ENCODE assay signal across 8 mouse cellular contexts in genomic region chr7:127707045-127707956, GRCm38 (mm10). TPM values are rescaled to one million over a fixed set of nuclear protein-coding genes. Genes with fewer than 3 reads are reported as not detected.
A peak's percentile ranks its signal among the peaks of the same experiment; 100 is the strongest.
DNase-seq lines count a peak whose midpoint lies in the region; ATAC-seq and TF ChIP-seq lines count a peak whose summit lies in the region.

No protein-coding gene starts in this region.

- no peak for DNase-seq in heart, postnatal 36 days
- DNase-seq in MN1 (ENCODE audit: low spot score), result peak; percentile 58
- DNase-seq in embryonic facial prominence, embryonic 14.5 days (ENCODE audit: low spot score), result peak; percentile 85
- peak; percentile 42 for DNase-seq in kidney, postnatal 10 days
- DNase-seq in gastrocnemius, postnatal 10 days, result no peak

- intact Hi-C loops in heart, postnatal 36 days (cut with DNase I), result loop anchor here (2.0 kb wide), 1 partner anchor 14 kb away; no protein-coding TSS in a partner anchor

- no peaks in the 10 kb centered on the region for H3K27me3 ChIP-seq in heart, embryonic 14.5 days (ENCODE audit: control insufficient read depth, insufficient read depth, low read length)
- H3K27me3 ChIP-seq in embryonic facial prominence, embryonic 14.5 days (replicated peaks; ENCODE audit: control insufficient read depth, insufficient read depth, low read length), result no peaks in the 10 kb centered on the region
- no peaks in the 10 kb centered on the region for H3K27me3 ChIP-seq in myocyte (ENCODE audit: control insufficient read depth, insufficient read depth, insufficient read length)

- H3K4me2 ChIP-seq in heart, embryonic 14.5 days (ENCODE audit: low read length), result peak overlapping the region; percentile 80
- peak overlapping the region; percentile 86 for H3K4me2 ChIP-seq in embryonic facial prominence, embryonic 14.5 days (ENCODE audit: low read depth, low read length)
- H3K4me2 ChIP-seq in myocyte (ENCODE audit: low read depth), result peak overlapping the region; percentile 87

- 30% methylated on average over 22 of the region's 22 CpGs for WGBS in heart, embryonic 14.5 days
- WGBS in embryonic facial prominence, embryonic 14.5 days, result 14% methylated on average over 22 of the region's 22 CpGs

- H3K4me3 ChIP-seq in heart, embryonic 14.5 days (ENCODE audit: control insufficient read depth in 1 of 2, insufficient read depth in 1 of 2, low read depth in 1 of 2, low read length in 2 of 2), result peak overlapping the region; percentile 55 to 74
- peak overlapping the region; percentile 86 for H3K4me3 ChIP-seq in embryonic facial prominence, embryonic 14.5 days (ENCODE audit: low read depth, low read length)
- H3K4me3 ChIP-seq in myocyte, result peak overlapping the region; percentile 35

- peaks cover 17% of the 10 kb centered on the region for H3K79me2 ChIP-seq in myocyte (ENCODE audit: control insufficient read depth, insufficient read depth)

- peak overlapping the region; percentile 74 to 96 for H3K27ac ChIP-seq in heart, embryonic 14.5 days (replicated peaks in 1 of 2; ENCODE audit: control insufficient read depth in 1 of 2, insufficient read depth in 1 of 2, low read depth in 2 of 2, low read length in 2 of 2)
- peak overlapping the region; percentile 99 for H3K27ac ChIP-seq in embryonic facial prominence, embryonic 14.5 days (replicated peaks; ENCODE audit: low read depth, low read length)

- H3K36me3 ChIP-seq in heart, embryonic 14.5 days (ENCODE audit: control insufficient read depth, insufficient read depth, low read length), result peaks cover 42% of the 10 kb centered on the region
- peaks cover 46% of the 10 kb centered on the region for H3K36me3 ChIP-seq in embryonic facial prominence, embryonic 14.5 days (ENCODE audit: control insufficient read depth, insufficient read depth, low read length)
- H3K36me3 ChIP-seq in myocyte (ENCODE audit: control insufficient read depth, insufficient read depth), result peaks cover 7% of the 10 kb centered on the region

- H3ac ChIP-seq in myocyte (ENCODE audit: control insufficient read depth, insufficient read length), result peak overlapping the region; percentile 52

- no peak for TF ChIP-seq POLR2A in myocyte (IDR thresholded peaks at IDR 0.05; ENCODE audit: insufficient read length, low read depth)

- H3K9me3 ChIP-seq in heart, embryonic 14.5 days (ENCODE audit: control insufficient read depth, low read length), result no peaks in the 10 kb centered on the region
- H3K9me3 ChIP-seq in embryonic facial prominence, embryonic 14.5 days (ENCODE audit: control insufficient read depth, low read length), result no peaks in the 10 kb centered on the region

- H3K4me1 ChIP-seq in heart, embryonic 14.5 days (ENCODE audit: control insufficient read depth in 2 of 2, insufficient read depth in 2 of 2, low read length in 2 of 2), result peaks cover 14 to 19% of the 10 kb centered on the region in 2 experiments; a peak in 3 of 4 replicates
- H3K4me1 ChIP-seq in embryonic facial prominence, embryonic 14.5 days (ENCODE audit: control insufficient read depth, insufficient read depth, low read length), result peaks cover 30% of the 10 kb centered on the region

- peak overlapping the region; percentile 91 for H3K9ac ChIP-seq in heart, embryonic 14.5 days (ENCODE audit: low read length)
- H3K9ac ChIP-seq in embryonic facial prominence, embryonic 14.5 days (ENCODE audit: low read depth, low read length), result peak overlapping the region; percentile 95

- no peak for ATAC-seq in heart, embryonic 14.5 days (ENCODE audit: insufficient number of reproducible peaks, insufficient read depth, low FRiP score, low read depth)
- ATAC-seq in embryonic facial prominence, embryonic 14.5 days (ENCODE audit: low read depth), result no peak
- no peak; the same call in 1 of the 2 replicates for ATAC-seq in erythroid progenitor cell, adult 5-6 weeks (replicated peaks; ENCODE audit: low FRiP score, poor library complexity, severe bottlenecking)

TF ChIP-seq in myocyte, 11 proteins besides CTCF, POLR2A, EP300 and RAD21:
- TF ChIP-seq POLR2AphosphoS2 (IDR thresholded peaks at IDR 0.05; ENCODE audit: insufficient read length, low read depth), result no peak
- no peak for TF ChIP-seq MYOD1 (IDR thresholded peaks at IDR 0.05; ENCODE audit: control insufficient read depth in 1 of 3, insufficient read length in 2 of 3, low read depth in 2 of 3)
- TF ChIP-seq USF1 (IDR thresholded peaks at IDR 0.05; ENCODE audit: low read depth), result no peak
- no peak for TF ChIP-seq CEBPB (IDR thresholded peaks at IDR 0.05; ENCODE audit: insufficient read depth, poor library complexity, severe bottlenecking)
- TF ChIP-seq MAX (IDR thresholded peaks at IDR 0.05; ENCODE audit: low read depth), result no peak
- TF ChIP-seq TCF12 (IDR thresholded peaks at IDR 0.05; ENCODE audit: insufficient read depth, poor library complexity, severe bottlenecking), result no peak
- TF ChIP-seq TCF3 (IDR thresholded peaks at IDR 0.05; ENCODE audit: insufficient read length, low read depth), result no peak
- TF ChIP-seq SRF (IDR thresholded peaks at IDR 0.05; ENCODE audit: control insufficient read depth, insufficient read length, low read depth), result no peak
- TF ChIP-seq E2F4 (IDR thresholded peaks at IDR 0.05; ENCODE audit: insufficient read depth), result no peak
- TF ChIP-seq REST (IDR thresholded peaks at IDR 0.05; ENCODE audit: insufficient read depth, insufficient read length), result no peak
- no peak for TF ChIP-seq MYOG (IDR thresholded peaks at IDR 0.05; ENCODE audit: control insufficient read depth in 1 of 3, insufficient read depth in 1 of 3, insufficient read length in 2 of 3, low read depth in 2 of 3)

RNA-seq across cellular contexts. Expression of gene Bcl7c, which starts 1.4 kb away (rescaled TPM):
- 30.6 and 41.1 TPM in 2 replicates for polyA plus RNA-seq in heart, embryonic 14.5 days (2014; fragmentation: Nextera tagmentation; extraction: Ambion mirVana)
- total RNA-seq in heart, postnatal 36 days (2021), result 10 to 100 TPM; 34.6 to 35.8 TPM
- 84.2 and 86.6 TPM in 2 replicates for polyA plus RNA-seq in embryonic facial prominence, embryonic 14.5 days (2014; fragmentation: Nextera tagmentation; extraction: Ambion mirVana)
- polyA plus RNA-seq in myocyte (2012; fragmentation: generic; extraction: Trizol), result 94.7 TPM
- 4.0 and 9.6 TPM in 2 replicates for total RNA-seq in erythroid progenitor cell, adult 5-6 weeks (2015; ENCODE audit: low replicate concordance)
- 2.6 and 12.7 TPM in 2 replicates for total RNA-seq in erythroid progenitor cell, adult 5-6 weeks (2017; ENCODE audit: low replicate concordance)
- 10 to 100 TPM; 93.2 to 97.1 TPM for total RNA-seq in gastrocnemius, postnatal 10 days (2021)

RNA-seq across cellular contexts. Expression of gene Ctf1, which starts 5.2 kb away (rescaled TPM):
- polyA plus RNA-seq in heart, embryonic 14.5 days (2014; fragmentation: Nextera tagmentation; extraction: Ambion mirVana), result 4.7 and 5.6 TPM in 2 replicates
- total RNA-seq in heart, postnatal 36 days (2021), result 1 to 10 TPM; 7.7 to 9.4 TPM
- polyA plus RNA-seq in embryonic facial prominence, embryonic 14.5 days (2014; fragmentation: Nextera tagmentation; extraction: Ambion mirVana), result 20.9 and 23.8 TPM in 2 replicates
- 8.9 TPM for polyA plus RNA-seq in myocyte (2012; fragmentation: generic; extraction: Trizol)
- total RNA-seq in erythroid progenitor cell, adult 5-6 weeks (2015; ENCODE audit: low replicate concordance), result not detected in 2 replicates
- total RNA-seq in erythroid progenitor cell, adult 5-6 weeks (2017; ENCODE audit: low replicate concordance), result not detected in 2 replicates
- 10 to 100 TPM in 1 of 2 experiments, 1 to 10 TPM in 1; 9.1 to 12.7 TPM for total RNA-seq in gastrocnemius, postnatal 10 days (2021)

RNA-seq across cellular contexts. Expression of gene Ctf2, which starts 24.7 kb away (rescaled TPM):
- not detected in 2 replicates for polyA plus RNA-seq in heart, embryonic 14.5 days (2014; fragmentation: Nextera tagmentation; extraction: Ambion mirVana)
- total RNA-seq in heart, postnatal 36 days (2021), result not detected
- polyA plus RNA-seq in embryonic facial prominence, embryonic 14.5 days (2014; fragmentation: Nextera tagmentation; extraction: Ambion mirVana), result 0.14 and 0.35 TPM in 2 replicates
- polyA plus RNA-seq in myocyte (2012; fragmentation: generic; extraction: Trizol), result 0.14 TPM
- total RNA-seq in erythroid progenitor cell, adult 5-6 weeks (2015; ENCODE audit: low replicate concordance), result not detected in 2 replicates
- total RNA-seq in erythroid progenitor cell, adult 5-6 weeks (2017; ENCODE audit: low replicate concordance), result not detected in 2 replicates
- total RNA-seq in gastrocnemius, postnatal 10 days (2021), result not detected

RNA-seq across cellular contexts. Expression of gene Fbxl19, which starts 37.0 kb away (rescaled TPM):
- 0.93 and 1.5 TPM in 2 replicates for polyA plus RNA-seq in heart, embryonic 14.5 days (2014; fragmentation: Nextera tagmentation; extraction: Ambion mirVana)
- total RNA-seq in heart, postnatal 36 days (2021), result 1 to 10 TPM; 3.2 to 3.3 TPM
- 3.0 and 3.8 TPM in 2 replicates for polyA plus RNA-seq in embryonic facial prominence, embryonic 14.5 days (2014; fragmentation: Nextera tagmentation; extraction: Ambion mirVana)
- 11.9 TPM for polyA plus RNA-seq in myocyte (2012; fragmentation: generic; extraction: Trizol)
- total RNA-seq in erythroid progenitor cell, adult 5-6 weeks (2015; ENCODE audit: low replicate concordance), result 1.7 and 1.8 TPM in 2 replicates
- total RNA-seq in erythroid progenitor cell, adult 5-6 weeks (2017; ENCODE audit: low replicate concordance), result 1.5 and 3.6 TPM in 2 replicates
- 1 to 10 TPM; 2.9 to 6.0 TPM for total RNA-seq in gastrocnemius, postnatal 10 days (2021)

Comparison
In these comparisons a context has a peak if more than half of its experiments do, and no peak if none do; other contexts are left out.
1. H3K4me3 ChIP-seq: peak in every context shown above with its lines; median percentile 86 in embryonic facial prominence, embryonic 14.5 days; 64 in heart, embryonic 14.5 days; 35 in myocyte.
2. DNase-seq: peak in MN1 (single experiment), embryonic facial prominence, embryonic 14.5 days (single experiment) and kidney, postnatal 10 days (single experiment); none in heart, postnatal 36 days (0 of 2) and gastrocnemius, postnatal 10 days (single experiment).
3. RNA of gene Ctf1, which starts 5.2 kb away (total RNA-seq): 9.1 to 12.7 TPM in gastrocnemius, postnatal 10 days and 7.7 to 9.4 TPM in heart, postnatal 36 days; not detected in erythroid progenitor cell, adult 5-6 weeks; every median in the first group is over 4 times any median in the second.
4. Peak in every context shown above with its lines, with median percentiles within 50 percentile points of each other: H3K4me2 ChIP-seq.